Mouse (Mus musculus): ENCODE data around the gene Tprn.

- TF ChIP-seq CTCF (IDR thresholded peaks at IDR 0.05; ENCODE audit: low read depth) (peak; percentile 90), EP300 (IDR thresholded peaks at IDR 0.05; ENCODE audit: low read depth) (no peak)
Measured at GRCm38 (mm10) chr2:25292856-25293255, 30.4 kb downstream of the Tprn start.
